Mouse (Mus musculus) embryonic fibroblast, embryonic 13.5 days (primary cell): ENCODE results near the gene Aatk.

Experiments
- CTCF ChIP-seq: IDR thresholded peaks from 2 replicates; pipeline ENCODE4 v1.5.1; 2011; ENCODE audit warnings: mild to moderate bottlenecking, control low read depth, low read length, moderate library complexity, borderline replicate concordance; ENCODE audit not compliant: insufficient read depth
- POLR2A ChIP-seq: IDR thresholded peaks from 2 replicates; pipeline ENCODE4 v1.6.1; 2011; ENCODE audit warnings: low read depth, mild to moderate bottlenecking, control low read depth, low read length, moderate library complexity

DNA sequence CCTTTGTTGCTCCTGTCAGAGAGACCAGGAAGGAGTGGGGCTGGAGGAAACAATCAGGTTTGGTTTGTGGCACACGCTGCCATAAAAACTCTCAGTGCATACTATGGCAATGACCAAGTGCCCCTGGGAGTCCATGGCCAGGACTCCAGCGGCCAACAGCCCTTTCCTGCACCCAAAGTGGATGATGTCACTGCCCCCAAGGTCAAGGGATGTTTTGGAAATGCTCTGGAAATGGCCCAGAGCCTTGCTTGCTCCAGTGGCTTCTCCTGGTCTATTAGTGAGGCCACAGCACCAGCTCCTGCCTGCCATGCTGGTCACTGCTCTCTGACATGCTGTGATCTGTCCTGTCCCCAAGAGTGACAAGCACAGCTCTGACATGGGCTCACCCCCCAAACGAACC is 29.2 kb upstream of the Aatk start:
- TF ChIP-seq CTCF (no peak), POLR2A (no peak)
